Mouse (Mus musculus) forebrain, embryonic 14.5 days (tissue): ENCODE measurements around the gene Aldh18a1. TPM values are rescaled to one million over a fixed set of nuclear protein-coding genes. Genes with fewer than 3 reads are reported as not detected.

Experiments used
- ATAC-seq: fragments of 200-750 bp; cut with Nextera tagmentation; 2 replicates; pipeline ENCODE4 v1.8.0; 2017; ENCODE audit warnings: mild to moderate bottlenecking, moderate library complexity
- DNase-seq: peaks from one replicate; pipeline ENCODE4 v3.0.0-alpha.2; 2015; ENCODE audit warnings: low spot score
- H3K27ac ChIP-seq: fragments of 300-500 bp; sonication (generic); 2 replicates; pipeline ENCODE4 v1.5.1; 2014; ENCODE audit warnings: low read depth, mild to moderate bottlenecking, control low read depth, low read length, moderate library complexity
- H3K27me3 ChIP-seq: fragments of 300-500 bp; sonication (generic); replicated peaks from 2 replicates; pipeline ENCODE4 v1.6.1; 2014; ENCODE audit warnings: low read length, control low read depth, mixed read lengths; ENCODE audit not compliant: control insufficient read depth, insufficient read depth
- H3K36me3 ChIP-seq: fragments of 300-500 bp; sonication (generic); 2 replicates; pipeline ENCODE4 v1.6.1; 2014; ENCODE audit warnings: low read length, control low read depth; ENCODE audit not compliant: control insufficient read depth, insufficient read depth
- H3K4me1 ChIP-seq: fragments of 300-500 bp; sonication (generic); 2 replicates; pipeline ENCODE4 v1.6.1; 2014; ENCODE audit warnings: antibody characterized with exemption, low read length, control low read depth; ENCODE audit not compliant: control insufficient read depth, insufficient read depth
- H3K4me2 ChIP-seq: fragments of 300-500 bp; sonication (generic); 2 replicates; pipeline ENCODE4 v1.6.1; 2014; ENCODE audit warnings: mild to moderate bottlenecking, control low read depth, low read length
- H3K4me3 ChIP-seq: fragments of 300-500 bp; sonication (generic); 2 replicates; pipeline ENCODE4 v1.5.1; 2014; ENCODE audit warnings: low read depth, low read length, control low read depth
- H3K9ac ChIP-seq: fragments of 300-500 bp; sonication (generic); 2 replicates; pipeline ENCODE4 v1.6.1; 2014; ENCODE audit warnings: mild to moderate bottlenecking, low read length, control low read depth, moderate library complexity
- H3K9me3 ChIP-seq: fragments of 300-500 bp; sonication (generic); replicated peaks from 2 replicates; pipeline ENCODE4 v1.6.1; 2016; ENCODE audit warnings: low read length, control low read depth, mixed read lengths; ENCODE audit not compliant: control insufficient read depth
- WGBS: fragments of 180-500 bp; shearing (Covaris S2); extraction: QIAGEN DNeasy Blood & Tissue Kit; methylation state at CpG from one replicate; pipeline ENCODE4 v1.1.7; 2014; 5-methylcytosine and 5-hydroxymethylcytosine counted together
- polyA plus RNA-seq: library from polyadenylated mRNA; unstranded; fragments of >200 nt; fragmentation: Nextera tagmentation; extraction: Ambion mirVana; gene quantifications from 2 replicates; pipeline ENCODE4 v1.2.1, GENCODE M21; 2014

Gene Aldh18a1
- polyA plus RNA-seq, 1 experiment from 2014 or later: 56.3 TPM

DNA sequence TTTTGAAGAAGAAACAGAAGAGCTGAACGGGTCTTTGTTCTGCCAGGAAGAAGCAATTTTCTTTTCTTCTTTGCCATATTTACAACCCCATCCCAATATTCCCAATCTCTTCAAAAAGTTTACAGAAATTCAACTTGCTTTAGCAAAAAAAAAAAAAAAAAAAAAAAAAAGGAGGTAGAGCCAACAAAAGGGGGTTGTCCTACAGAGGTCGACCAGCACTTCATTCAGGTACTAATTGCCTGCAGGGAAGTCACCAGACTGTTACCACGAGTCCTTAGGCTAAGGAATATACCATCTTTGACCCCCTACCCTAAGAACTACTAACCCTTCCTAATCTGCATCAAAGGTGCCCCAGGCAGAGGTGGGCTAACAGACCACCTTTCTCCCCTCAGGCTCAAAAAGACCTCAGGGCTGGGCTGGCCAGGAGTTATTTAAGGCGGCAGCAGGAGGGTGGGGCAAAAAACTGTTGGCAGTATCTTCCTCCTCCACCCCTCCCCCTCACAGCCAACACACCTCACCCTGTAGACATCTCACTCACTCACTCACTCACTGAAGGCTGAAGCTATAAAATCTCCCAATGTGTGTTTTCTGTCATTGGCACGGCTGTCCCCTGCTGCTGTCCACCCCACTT lies 76.5 kb downstream of the Aldh18a1 start:
- 21% methylated on average over 5 of the region's 5 CpGs for WGBS
- ATAC-seq (no peak), DNase-seq (no peak)
- H3K27me3 ChIP-seq: no peaks in the 10 kb centered on the region
- peak overlapping the region; percentile 80 for H3K4me3 ChIP-seq
- no peaks in the 10 kb centered on the region for H3K9me3 ChIP-seq
- H3K9ac ChIP-seq: peak overlapping the region; percentile 82
- H3K36me3 ChIP-seq: no peaks in the 10 kb centered on the region
- H3K27ac ChIP-seq: no peak overlapping the region
- peak overlapping the region; percentile 71 for H3K4me2 ChIP-seq
- H3K4me1 ChIP-seq: peaks cover 12% of the 10 kb centered on the region

- ATAC-seq (no peak), DNase-seq (no peak)
- Histone ChIP-seq H3K4me1 (peaks cover 12% of the 10 kb centered on the region), H3K9me3 (no peaks in the 10 kb centered on the region), H3K9ac (0 out of 2 replicates have a peak overlapping the region, but pooled peaks have one; percentile 37), H3K4me3 (no peak overlapping the region; the same call in 1 of the 2 replicates), H3K27me3 (no peaks in the 10 kb centered on the region), H3K36me3 (no peaks in the 10 kb centered on the region), H3K27ac (no peak overlapping the region), H3K4me2 (peak overlapping the region; percentile 71)
- 69% methylated on average over 8 of the region's 8 CpGs for WGBS
Measured at GRCm38 (mm10) chr19:40511100-40511439, 77.2 kb downstream of the Aldh18a1 start.

DNA sequence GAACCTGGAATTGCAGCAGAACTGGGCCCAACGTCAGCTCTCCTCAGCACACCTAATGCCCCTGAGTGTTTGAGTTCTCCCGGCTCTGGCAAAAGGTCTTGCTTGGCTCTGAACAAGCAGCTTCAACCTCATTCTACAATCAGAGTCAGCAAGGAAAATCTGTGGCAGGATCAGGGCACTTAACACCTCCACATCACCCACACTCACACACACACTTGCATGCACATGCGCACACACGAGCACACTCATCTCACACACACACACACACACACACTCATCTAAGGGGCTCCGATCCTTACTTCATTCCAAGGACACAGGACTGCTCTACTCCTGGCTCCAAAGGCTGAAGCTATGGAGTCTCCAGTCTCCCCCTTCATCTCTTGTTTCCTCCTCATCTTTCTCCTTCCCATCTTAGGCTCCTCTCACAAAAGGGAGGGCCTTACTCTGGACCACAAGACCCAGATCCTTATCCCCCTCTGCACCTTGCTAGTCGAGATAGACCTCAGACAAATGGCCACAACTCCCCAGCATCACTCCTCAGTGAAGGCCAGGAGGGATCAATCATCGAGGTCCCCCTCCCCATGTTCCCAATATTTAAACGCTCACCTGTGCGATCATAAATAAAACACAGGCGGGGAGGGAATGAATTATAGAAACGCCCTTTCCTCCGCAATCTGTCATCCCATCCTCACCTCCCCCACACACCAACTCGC lies 77.7 kb downstream of the Aldh18a1 start:
- H3K27ac ChIP-seq: 0 out of 2 replicates have a peak overlapping the region, but pooled peaks have one; percentile 28
- DNase-seq: no peak
- WGBS: 83% methylated on average over 13 of the region's 13 CpGs

GRCm38 (mm10) chr19:40509274-40509673 lies 79.0 kb downstream of the Aldh18a1 start:
- ATAC-seq (no peak), DNase-seq (no peak)
- H3K4me2 ChIP-seq: no peak overlapping the region
- H3K9ac ChIP-seq: no peak overlapping the region
- H3K27me3 ChIP-seq: no peaks in the 10 kb centered on the region
- H3K27ac ChIP-seq: peak overlapping the region; percentile 52
- H3K4me3 ChIP-seq: no peak overlapping the region
- no peaks in the 10 kb centered on the region for H3K36me3 ChIP-seq
- no peaks in the 10 kb centered on the region for H3K9me3 ChIP-seq
- H3K4me1 ChIP-seq: peaks cover 12% of the 10 kb centered on the region
- 75% methylated on average over 2 of the region's 2 CpGs for WGBS

More for the DNA sequence above, 77.7 kb downstream of the Aldh18a1 start:
- peak overlapping the region; percentile 71 for H3K4me2 ChIP-seq
- H3K36me3 ChIP-seq: no peaks in the 10 kb centered on the region
- no peaks in the 10 kb centered on the region for H3K9me3 ChIP-seq
- ATAC-seq: no peak
- H3K4me3 ChIP-seq: 0 out of 2 replicates have a peak overlapping the region, but pooled peaks have one; percentile 6
- H3K4me1 ChIP-seq: peaks cover 12% of the 10 kb centered on the region
- H3K27me3 ChIP-seq: no peaks in the 10 kb centered on the region
- H3K9ac ChIP-seq: peak overlapping the region; percentile 22; the same call in 1 of the 2 replicates

GRCm38 (mm10) chr19:40508851-40509250 lies 79.4 kb downstream of the Aldh18a1 start:
- H3K36me3 ChIP-seq: no peaks in the 10 kb centered on the region
- H3K27ac ChIP-seq: peak overlapping the region; percentile 52
- WGBS: 36% methylated on average over 2 of the region's 2 CpGs
- no peak overlapping the region for H3K9ac ChIP-seq
- H3K27me3 ChIP-seq: no peaks in the 10 kb centered on the region
- no peak for DNase-seq
- H3K4me2 ChIP-seq: no peak overlapping the region
- H3K4me1 ChIP-seq: peaks cover 12% of the 10 kb centered on the region
- H3K4me3 ChIP-seq: no peak overlapping the region
- ATAC-seq: no peak
- no peaks in the 10 kb centered on the region for H3K9me3 ChIP-seq

DNA sequence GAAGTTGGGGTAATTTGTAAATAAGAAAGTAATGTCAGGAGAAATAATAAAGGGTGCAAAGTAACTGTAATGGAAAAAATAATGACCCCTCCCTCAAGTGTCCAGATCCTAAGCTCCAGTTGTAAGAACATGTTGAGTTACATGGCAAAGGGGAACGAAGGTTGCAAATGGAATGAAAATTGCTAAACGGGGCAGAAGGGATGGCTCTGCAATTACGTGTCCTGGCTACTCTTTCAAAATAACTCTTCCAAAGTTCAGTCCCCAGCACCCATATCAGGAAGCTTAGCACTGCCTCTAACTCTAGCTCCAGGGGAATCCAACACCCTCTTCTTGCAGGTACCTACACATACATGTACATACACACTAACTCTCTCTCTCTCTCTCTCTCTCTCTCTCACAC lies 81.3 kb downstream of the Aldh18a1 start:
- H3K36me3 ChIP-seq: no peaks in the 10 kb centered on the region
- H3K27ac ChIP-seq: no peak overlapping the region
- peaks cover 10% of the 10 kb centered on the region for H3K4me1 ChIP-seq
- H3K9me3 ChIP-seq: no peaks in the 10 kb centered on the region
- ATAC-seq: no peak
- DNase-seq: no peak
- WGBS: 83% methylated on average over 3 of the region's 3 CpGs
- no peak overlapping the region for H3K4me2 ChIP-seq
- no peak overlapping the region for H3K9ac ChIP-seq
- H3K27me3 ChIP-seq: no peaks in the 10 kb centered on the region
- no peak overlapping the region for H3K4me3 ChIP-seq

- Histone ChIP-seq H3K9me3 (no peaks in the 10 kb centered on the region), H3K36me3 (no peaks in the 10 kb centered on the region), H3K4me1 (no peaks in the 10 kb centered on the region), H3K9ac (no peak overlapping the region), H3K4me2 (no peak overlapping the region), H3K4me3 (no peak overlapping the region), H3K27ac (no peak overlapping the region), H3K27me3 (no peaks in the 10 kb centered on the region)
- WGBS: 92% methylated on average over 7 of the region's 7 CpGs
- DNase-seq (no peak), ATAC-seq (no peak)
Measured at GRCm38 (mm10) chr19:40504336-40504735, 83.9 kb downstream of the Aldh18a1 start.
